Mouse (Mus musculus) kidney, adult 2 months (tissue): ENCODE results near the gene 1700037H04Rik.

ENCODE experiments used
- CTCF ChIP-seq: fragments of 200-500 bp; conservative IDR thresholded peaks from 2 replicates; pipeline ENCODE4 v1.5.1; 2011; ENCODE audit warnings: low read depth, mild to moderate bottlenecking, control low read depth, low read length, moderate library complexity, mixed read lengths; ENCODE audit not compliant: insufficient read depth, insufficient read length
- POLR2A ChIP-seq: fragments of 200-500 bp; IDR thresholded peaks from one replicate; pipeline ENCODE4 v1.6.1; 2011; ENCODE audit warnings: low read depth, low read length, control low read depth

DNA sequence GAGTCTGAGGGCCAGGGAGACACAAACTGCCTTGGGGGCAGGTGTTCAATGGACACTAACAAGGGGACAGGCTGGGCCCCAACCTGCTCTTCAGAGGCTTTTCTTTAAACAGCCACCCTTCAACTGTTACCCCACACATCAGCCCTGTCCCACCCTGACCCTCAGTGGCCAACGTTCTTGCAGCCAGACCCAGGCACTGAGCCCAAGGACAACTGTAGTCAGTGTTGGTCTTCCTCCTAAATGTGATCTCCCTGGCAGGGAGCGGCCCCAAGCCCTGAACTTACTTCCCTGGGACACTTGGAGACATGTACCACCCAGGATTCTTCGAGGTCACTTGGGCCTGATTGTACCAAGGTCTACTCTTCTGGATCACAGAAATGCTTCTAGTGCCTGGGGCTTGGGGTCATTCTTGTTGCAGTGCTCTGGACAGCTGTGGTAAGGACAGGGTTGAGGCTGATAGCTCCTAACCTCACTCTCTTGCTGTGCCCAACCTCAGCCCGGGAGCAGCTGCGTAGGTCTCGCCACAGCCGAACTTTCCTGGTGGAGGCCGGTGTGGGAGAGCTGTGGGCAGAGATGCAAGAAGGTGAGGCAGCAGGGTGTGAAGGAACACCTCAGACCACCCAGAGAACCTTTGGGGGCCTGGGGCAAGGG, 18.4 kb downstream of the 1700037H04Rik start:
- no peak for TF ChIP-seq POLR2A
- no peak for TF ChIP-seq CTCF
